Mouse (Mus musculus): ENCODE results near the gene Slc12a8. TPM values are rescaled to one million over a fixed set of nuclear protein-coding genes. Genes with fewer than 3 reads are reported as not detected.

Gene Slc12a8
- polyA plus RNA-seq, 1 experiment from 2014 or later, result 0.92 TPM

DNA sequence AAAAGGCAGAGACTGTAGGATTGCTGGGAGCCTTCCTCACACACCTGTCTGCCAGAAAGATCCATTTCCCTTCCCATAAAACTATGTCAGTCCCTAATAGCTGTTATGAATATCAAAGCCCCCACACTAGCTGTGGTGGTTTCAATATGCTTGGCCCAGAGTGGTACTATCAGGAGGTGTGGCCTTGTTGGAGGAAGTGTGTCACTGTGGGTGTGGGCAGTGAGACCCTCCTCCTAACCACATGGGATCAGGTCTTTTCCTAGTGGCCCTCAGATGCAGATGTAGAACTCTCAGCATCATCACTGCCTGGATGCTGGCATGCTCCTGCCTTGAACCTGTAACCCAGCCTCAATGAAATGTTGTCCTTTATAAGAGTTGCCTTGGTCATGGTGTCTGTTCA lies 164.5 kb downstream of the Slc12a8 start:
- Histone ChIP-seq H3K27ac (ENCODE audit: low read length) (no peak overlapping the region), H3K27me3 (replicated peaks; ENCODE audit: control insufficient read depth, insufficient read depth, low read length) (no peaks in the 10 kb centered on the region), H3K4me2 (ENCODE audit: low read length) (no peak overlapping the region), H3K36me3 (ENCODE audit: control insufficient read depth, insufficient read depth) (no peaks in the 10 kb centered on the region), H3K4me1 (replicated peaks; ENCODE audit: control insufficient read depth, insufficient read depth, low read length) (peaks cover 25% of the 10 kb centered on the region), H3K9ac (replicated peaks; ENCODE audit: low read depth, low read length) (no peak overlapping the region), H3K4me3 (replicated peaks; ENCODE audit: low read length) (no peak overlapping the region), H3K9me3 (ENCODE audit: control insufficient read depth, low read length) (no peaks in the 10 kb centered on the region)
- no peak for ATAC-seq

DNA sequence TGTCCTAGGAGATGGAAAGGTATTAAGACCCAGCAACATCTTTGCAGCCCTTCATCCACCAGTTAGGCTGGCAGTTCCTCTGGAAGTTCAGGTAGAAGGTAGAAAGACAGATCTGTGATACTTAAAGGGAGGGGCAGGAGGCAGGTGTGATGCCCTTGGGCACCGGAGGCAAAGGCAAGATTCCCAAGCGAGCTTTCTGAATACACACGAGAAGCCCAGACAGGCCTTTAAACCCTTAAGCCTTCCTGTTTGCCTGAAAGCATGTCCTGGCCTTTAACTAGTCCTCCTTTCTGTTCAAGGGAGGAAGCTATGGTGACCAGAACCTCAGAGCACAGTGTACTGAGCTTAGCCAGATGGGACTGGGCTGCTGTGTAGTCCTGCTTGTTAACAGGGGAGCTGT lies 165.5 kb downstream of the Slc12a8 start:
- Histone ChIP-seq H3K27me3 (replicated peaks; ENCODE audit: control insufficient read depth, insufficient read depth, low read length) (no peaks in the 10 kb centered on the region), H3K4me1 (replicated peaks; ENCODE audit: control insufficient read depth, insufficient read depth, low read length) (peaks cover 35% of the 10 kb centered on the region), H3K27ac (ENCODE audit: low read length) (no peak overlapping the region), H3K9me3 (ENCODE audit: control insufficient read depth, low read length) (no peaks in the 10 kb centered on the region), H3K4me2 (ENCODE audit: low read length) (no peak overlapping the region), H3K9ac (replicated peaks; ENCODE audit: low read depth, low read length) (no peak overlapping the region), H3K4me3 (replicated peaks; ENCODE audit: low read length) (no peak overlapping the region), H3K36me3 (ENCODE audit: control insufficient read depth, insufficient read depth) (no peaks in the 10 kb centered on the region)
- 77% methylated on average over 3 of the region's 3 CpGs for WGBS
- ATAC-seq, result no peak

DNA sequence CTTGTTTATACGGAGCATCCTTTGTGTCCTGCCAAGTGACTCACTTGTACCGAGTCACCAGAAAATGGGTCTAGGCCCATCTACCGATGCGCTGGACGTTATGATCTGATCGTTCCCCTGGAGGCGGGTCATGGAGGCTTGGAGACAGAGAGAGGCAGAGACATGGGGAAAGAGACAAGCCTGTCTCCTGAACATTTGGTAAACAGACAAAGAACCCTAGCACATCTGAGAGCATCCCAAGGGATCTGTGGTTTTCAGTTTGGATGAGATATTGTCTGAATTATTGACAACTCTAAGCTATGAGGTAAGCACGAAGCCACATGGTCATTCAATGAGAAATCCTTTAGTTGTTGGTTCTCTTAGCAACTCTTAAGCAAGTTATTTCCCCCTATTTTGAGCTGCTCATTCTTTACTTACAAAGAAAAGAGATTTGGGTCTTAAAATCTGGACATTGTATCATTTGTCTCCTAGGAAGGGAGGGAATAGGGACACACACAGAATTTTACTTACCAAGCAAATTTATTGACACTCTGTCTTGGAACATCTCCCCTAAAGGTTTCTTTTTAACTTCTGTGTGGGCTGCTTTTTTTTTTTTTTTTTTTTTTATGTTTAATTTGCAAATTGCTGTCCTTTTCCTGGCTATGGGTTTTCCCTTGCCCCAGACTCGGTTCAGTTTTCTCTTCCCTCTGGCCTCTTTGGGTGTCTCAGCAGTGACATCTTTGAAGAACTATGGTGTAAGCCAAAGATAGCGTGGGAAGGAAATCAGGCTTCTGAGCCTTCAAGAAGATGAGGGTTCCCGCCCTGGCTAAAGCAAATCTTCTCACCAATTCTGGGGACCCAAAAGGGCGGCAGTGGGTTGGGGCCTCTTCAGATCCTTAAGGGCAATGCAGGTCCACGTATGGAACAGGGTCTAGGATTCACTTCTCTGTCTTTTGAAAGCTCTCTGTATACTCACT lies 166.4 kb downstream of the Slc12a8 start:
- ATAC-seq, result no peak; the same call in 1 of the 2 replicates
- Histone ChIP-seq H3K9me3 (ENCODE audit: control insufficient read depth, low read length) (no peaks in the 10 kb centered on the region), H3K9ac (replicated peaks; ENCODE audit: low read depth, low read length) (peak overlapping the region; percentile 97), H3K27me3 (replicated peaks; ENCODE audit: control insufficient read depth, insufficient read depth, low read length) (no peaks in the 10 kb centered on the region), H3K4me2 (ENCODE audit: low read length) (peak overlapping the region; percentile 85), H3K27ac (ENCODE audit: low read length) (peak overlapping the region; percentile 77), H3K4me1 (replicated peaks; ENCODE audit: control insufficient read depth, insufficient read depth, low read length) (peaks cover 39% of the 10 kb centered on the region), H3K36me3 (ENCODE audit: control insufficient read depth, insufficient read depth) (no peaks in the 10 kb centered on the region), H3K4me3 (replicated peaks; ENCODE audit: low read length) (peak overlapping the region; percentile 96)
- 61% methylated on average over 13 of the region's 13 CpGs for WGBS

DNA sequence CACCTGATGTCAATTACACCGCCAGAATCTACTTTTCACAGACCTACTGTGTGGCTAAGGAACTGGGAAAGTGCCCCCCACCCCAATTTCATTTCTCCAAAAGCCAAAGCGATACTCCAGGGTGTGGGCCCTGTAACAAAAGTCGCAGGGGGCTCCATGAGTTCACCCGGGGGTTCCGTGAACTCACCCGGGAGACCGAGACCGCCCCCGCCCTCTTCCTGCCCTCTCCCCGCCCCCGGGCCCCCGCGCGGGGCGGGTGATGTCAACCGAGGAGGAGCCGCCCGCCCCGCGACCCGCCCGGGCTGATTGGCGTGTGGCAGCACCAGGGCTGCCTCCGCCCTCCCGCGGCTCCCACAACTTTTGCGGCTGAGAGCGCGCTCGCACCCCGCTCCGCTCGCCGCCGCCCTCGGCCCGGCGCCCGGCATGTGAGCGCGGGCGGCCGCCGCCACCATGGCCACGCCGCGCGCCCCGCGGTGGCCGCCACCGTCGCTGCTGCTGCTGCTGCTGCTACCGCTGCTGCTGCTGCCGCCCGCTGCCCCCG lies 167.1 kb downstream of the Slc12a8 start, which contains the start of gene Heg1:
Heg1 (plus strand) TSS at position 209 of the 541 bp plus-strand sequence.
- peak; percentile 85 for ATAC-seq
- peak within 1 kb of the TSS; percentile 85 for H3K4me2 ChIP-seq (ENCODE audit: low read length)
- H3K4me3 ChIP-seq (replicated peaks; ENCODE audit: low read length), result peak within 1 kb of the TSS; percentile 96
- no peaks in the 10 kb centered on the region for H3K9me3 ChIP-seq (ENCODE audit: control insufficient read depth, low read length)
- peak within 1 kb of the TSS; percentile 77 for H3K27ac ChIP-seq (ENCODE audit: low read length)
- peaks cover 40% of the 10 kb centered on the region for H3K4me1 ChIP-seq (replicated peaks; ENCODE audit: control insufficient read depth, insufficient read depth, low read length)
- WGBS, result under 1% methylated on average over 35 of the region's 57 CpGs
- no peaks in the 10 kb centered on the region for H3K27me3 ChIP-seq (replicated peaks; ENCODE audit: control insufficient read depth, insufficient read depth, low read length)
- H3K36me3 ChIP-seq (ENCODE audit: control insufficient read depth, insufficient read depth), result no peaks in the 10 kb centered on the region
- H3K9ac ChIP-seq (replicated peaks; ENCODE audit: low read depth, low read length), result peak within 1 kb of the TSS; percentile 97

DNA sequence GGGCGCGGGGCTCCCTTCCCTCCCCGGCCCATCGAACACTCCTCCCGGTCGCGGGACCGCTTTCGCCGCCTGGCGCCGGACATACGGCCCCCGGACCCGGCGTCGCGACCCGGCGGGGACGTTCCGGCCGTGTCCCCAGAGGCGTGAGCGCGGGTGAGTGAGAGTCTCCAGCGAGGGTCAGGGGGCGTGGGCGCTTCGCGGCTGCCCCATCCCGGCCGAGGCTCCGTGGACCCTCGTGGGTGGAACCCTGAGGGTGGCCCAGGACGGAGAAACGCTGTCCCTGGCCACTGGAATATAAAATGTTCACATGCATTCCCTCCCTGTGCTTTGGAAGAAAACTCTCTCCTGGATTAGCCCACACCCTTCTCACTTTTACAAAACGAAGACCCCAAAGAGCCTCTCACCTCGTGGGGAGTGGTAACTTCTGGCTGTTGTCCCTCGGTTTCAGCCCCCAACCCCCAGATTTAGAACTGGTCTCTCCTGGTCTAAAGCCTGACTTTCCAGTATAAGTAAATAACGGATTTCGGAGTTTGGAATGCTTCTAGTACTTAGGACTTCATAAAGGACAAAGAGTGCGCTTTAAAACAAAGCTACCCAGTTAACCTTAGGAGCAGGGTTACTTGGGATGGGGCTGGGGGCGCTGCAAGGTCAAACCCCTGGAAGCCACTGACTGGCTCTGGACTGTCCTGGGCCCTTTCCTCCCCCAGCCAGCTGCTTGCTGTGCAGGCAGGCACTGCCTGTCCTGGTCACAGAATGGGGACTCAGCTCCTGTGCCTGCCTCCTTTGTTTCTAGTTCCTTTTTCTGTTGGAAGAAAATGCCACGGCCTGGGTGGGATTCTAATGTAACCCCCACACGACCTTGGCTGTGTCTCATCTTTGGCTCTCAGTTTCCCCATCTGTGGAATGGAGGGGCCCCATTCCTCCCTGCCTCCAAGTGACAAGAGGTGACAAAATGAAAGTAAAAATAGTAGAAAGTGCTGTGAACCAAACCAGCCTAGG lies 167.9 kb downstream of the Slc12a8 start:
- H3K4me1 ChIP-seq (replicated peaks; ENCODE audit: control insufficient read depth, insufficient read depth, low read length), result peaks cover 45% of the 10 kb centered on the region
- peak overlapping the region; percentile 97 for H3K9ac ChIP-seq (replicated peaks; ENCODE audit: low read depth, low read length)
- peak overlapping the region; percentile 96 for H3K4me3 ChIP-seq (replicated peaks; ENCODE audit: low read length)
- H3K36me3 ChIP-seq (ENCODE audit: control insufficient read depth, insufficient read depth), result no peaks in the 10 kb centered on the region
- H3K4me2 ChIP-seq (ENCODE audit: low read length), result peak overlapping the region; percentile 85
- peak; percentile 41 for ATAC-seq
- WGBS, result under 1% methylated on average over 43 of the region's 46 CpGs
- no peaks in the 10 kb centered on the region for H3K27me3 ChIP-seq (replicated peaks; ENCODE audit: control insufficient read depth, insufficient read depth, low read length)
- H3K9me3 ChIP-seq (ENCODE audit: control insufficient read depth, low read length), result no peaks in the 10 kb centered on the region
- peak overlapping the region; percentile 77 for H3K27ac ChIP-seq (ENCODE audit: low read length)

GRCm38 (mm10) chr16:33686056-33686455 lies 168.9 kb downstream of the Slc12a8 start:
- H3K4me1 ChIP-seq (replicated peaks; ENCODE audit: control insufficient read depth, insufficient read depth, low read length), result peaks cover 55% of the 10 kb centered on the region
- no peak for ATAC-seq
- H3K4me3 ChIP-seq (replicated peaks; ENCODE audit: low read length), result peak overlapping the region; percentile 96
- no peaks in the 10 kb centered on the region for H3K9me3 ChIP-seq (ENCODE audit: control insufficient read depth, low read length)
- no peaks in the 10 kb centered on the region for H3K36me3 ChIP-seq (ENCODE audit: control insufficient read depth, insufficient read depth)
- H3K27me3 ChIP-seq (replicated peaks; ENCODE audit: control insufficient read depth, insufficient read depth, low read length), result no peaks in the 10 kb centered on the region
- peak overlapping the region; percentile 85 for H3K4me2 ChIP-seq (ENCODE audit: low read length)
- H3K27ac ChIP-seq (ENCODE audit: low read length), result no peak overlapping the region
- WGBS, result 76% methylated on average over 1 of the region's 1 CpGs
- H3K9ac ChIP-seq (replicated peaks; ENCODE audit: low read depth, low read length), result peak overlapping the region; percentile 97

GRCm38 (mm10) chr16:33687724-33688123 lies 170.6 kb downstream of the Slc12a8 start:
- H3K9ac ChIP-seq (replicated peaks; ENCODE audit: low read depth, low read length), result 0 out of 2 replicates have a peak overlapping the region, but pooled peaks have one; percentile 97
- peaks cover 63% of the 10 kb centered on the region for H3K4me1 ChIP-seq (replicated peaks; ENCODE audit: control insufficient read depth, insufficient read depth, low read length)
- no peaks in the 10 kb centered on the region for H3K36me3 ChIP-seq (ENCODE audit: control insufficient read depth, insufficient read depth)
- H3K4me2 ChIP-seq (ENCODE audit: low read length), result peak overlapping the region; percentile 85
- H3K27ac ChIP-seq (ENCODE audit: low read length), result peak overlapping the region; percentile 58
- no peak overlapping the region for H3K4me3 ChIP-seq (replicated peaks; ENCODE audit: low read length)
- no peaks in the 10 kb centered on the region for H3K9me3 ChIP-seq (ENCODE audit: control insufficient read depth, low read length)
- ATAC-seq, result no peak
- no peaks in the 10 kb centered on the region for H3K27me3 ChIP-seq (replicated peaks; ENCODE audit: control insufficient read depth, insufficient read depth, low read length)
- 67% methylated on average over 3 of the region's 3 CpGs for WGBS

DNA sequence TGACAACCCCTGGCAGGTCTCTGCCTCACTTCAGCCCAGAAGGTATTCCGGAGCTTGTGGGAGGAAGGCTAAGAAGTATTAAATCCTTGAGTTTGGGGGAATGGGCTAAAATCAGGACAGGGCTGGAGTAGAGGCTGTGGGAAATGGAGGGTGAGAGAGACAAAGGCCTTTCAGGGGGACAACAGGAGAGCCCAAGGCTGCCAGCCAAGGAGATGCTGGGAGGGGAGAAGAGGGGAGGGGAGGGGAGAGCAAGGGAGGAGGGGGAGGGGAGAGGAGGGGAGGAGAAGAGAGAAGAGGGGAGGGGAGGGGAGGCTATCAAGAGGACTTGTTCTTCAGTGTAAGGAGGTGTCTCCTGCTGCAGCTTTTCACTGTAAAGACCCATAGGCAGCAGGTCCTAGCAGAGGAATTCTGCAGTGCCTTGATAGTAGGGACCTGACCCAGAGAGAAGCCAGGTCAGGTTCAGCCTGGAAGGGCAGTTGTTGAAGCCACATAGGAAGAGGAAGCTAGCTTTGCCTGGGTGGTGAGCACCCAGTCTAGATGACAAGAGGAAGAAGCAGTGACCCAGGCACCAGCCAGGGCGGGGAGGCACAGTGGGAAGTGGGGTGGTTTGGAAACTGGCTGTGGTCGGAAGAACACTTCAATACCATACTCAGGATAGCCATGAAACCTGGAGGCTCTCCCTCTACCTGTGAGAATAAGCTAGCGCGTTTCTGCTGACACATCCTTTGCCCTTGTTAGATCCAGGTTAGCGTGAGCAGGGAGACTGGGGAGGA lies 174.0 kb downstream of the Slc12a8 start:
- Histone ChIP-seq H3K4me2 (ENCODE audit: low read length) (peak overlapping the region; percentile 11; the same call in 1 of the 2 replicates), H3K9me3 (ENCODE audit: control insufficient read depth, low read length) (no peaks in the 10 kb centered on the region), H3K27me3 (replicated peaks; ENCODE audit: control insufficient read depth, insufficient read depth, low read length) (no peaks in the 10 kb centered on the region), H3K4me3 (replicated peaks; ENCODE audit: low read length) (no peak overlapping the region), H3K4me1 (replicated peaks; ENCODE audit: control insufficient read depth, insufficient read depth, low read length) (peaks cover 56% of the 10 kb centered on the region), H3K9ac (replicated peaks; ENCODE audit: low read depth, low read length) (0 out of 2 replicates have a peak overlapping the region, but pooled peaks have one; percentile 6), H3K27ac (ENCODE audit: low read length) (peak overlapping the region; percentile 39), H3K36me3 (ENCODE audit: control insufficient read depth, insufficient read depth) (no peaks in the 10 kb centered on the region)
- 84% methylated on average over 6 of the region's 6 CpGs for WGBS
- peak; percentile 43; the same call in 1 of the 2 replicates for ATAC-seq
